Mouse (Mus musculus) heart, embryonic 16.5 days (tissue): ENCODE data around the gene Zfp219. TPM values are rescaled to one million over a fixed set of nuclear protein-coding genes. Genes with fewer than 3 reads are reported as not detected.

Experiments
- ATAC-seq: fragments of 200-750 bp; cut with Nextera tagmentation; replicated peaks from 2 replicates; pipeline ENCODE4 v1.8.0; 2017; ENCODE audit warnings: moderate number of reproducible peaks; ENCODE audit not compliant: insufficient read depth, low FRiP score; ENCODE audit errors: extremely low read depth
- H3K27ac ChIP-seq: fragments of 300-500 bp; sonication (generic); 2 replicates; pipeline ENCODE4 v1.5.1; 2014; ENCODE audit warnings: mild to moderate bottlenecking, low read length, control low read depth, moderate library complexity
- H3K27me3 ChIP-seq: fragments of 300-500 bp; sonication (generic); 2 replicates; pipeline ENCODE4 v1.6.1; 2014; ENCODE audit warnings: low read length, mixed read lengths; ENCODE audit not compliant: control insufficient read depth, insufficient read depth
- H3K36me3 ChIP-seq: fragments of 300-500 bp; sonication (generic); 2 replicates; pipeline ENCODE4 v1.6.1; 2014; ENCODE audit not compliant: control insufficient read depth, insufficient read depth
- H3K4me1 ChIP-seq: fragments of 300-500 bp; sonication (generic); 2 replicates; pipeline ENCODE4 v1.6.1; 2014; ENCODE audit warnings: low read length, mixed read lengths; ENCODE audit not compliant: control insufficient read depth, insufficient read depth
- H3K4me2 ChIP-seq: fragments of 300-500 bp; sonication (generic); 2 replicates; pipeline ENCODE4 v1.6.1; 2014; ENCODE audit warnings: low read depth, mild to moderate bottlenecking, control low read depth, low read length
- H3K4me3 ChIP-seq: fragments of 300-500 bp; sonication (generic); 2 replicates; pipeline ENCODE4 v1.5.1; 2014; ENCODE audit warnings: mild to moderate bottlenecking, control low read depth, low read length
- H3K9ac ChIP-seq: fragments of 300-500 bp; sonication (generic); 2 replicates; pipeline ENCODE4 v1.6.1; 2014; ENCODE audit warnings: low read length, control low read depth
- H3K9me3 ChIP-seq: fragments of 300-500 bp; sonication (generic); replicated peaks from 2 replicates; pipeline ENCODE4 v1.6.1; 2016; ENCODE audit warnings: low read length; ENCODE audit not compliant: control insufficient read depth
- WGBS: fragments of 180-500 bp; shearing (Covaris S2); extraction: QIAGEN DNeasy Blood & Tissue Kit; methylation state at CpG from one replicate; pipeline ENCODE4 v1.1.7; 2014; 5-methylcytosine and 5-hydroxymethylcytosine counted together
- polyA plus RNA-seq: library from polyadenylated mRNA; unstranded; fragments of >200 nt; fragmentation: Nextera tagmentation; extraction: Ambion mirVana; gene quantifications from 2 replicates; pipeline ENCODE4 v1.2.1, GENCODE M21; 2015

Gene Zfp219
- polyA plus RNA-seq, 1 experiment from 2014 or later = 19.7 TPM

DNA sequence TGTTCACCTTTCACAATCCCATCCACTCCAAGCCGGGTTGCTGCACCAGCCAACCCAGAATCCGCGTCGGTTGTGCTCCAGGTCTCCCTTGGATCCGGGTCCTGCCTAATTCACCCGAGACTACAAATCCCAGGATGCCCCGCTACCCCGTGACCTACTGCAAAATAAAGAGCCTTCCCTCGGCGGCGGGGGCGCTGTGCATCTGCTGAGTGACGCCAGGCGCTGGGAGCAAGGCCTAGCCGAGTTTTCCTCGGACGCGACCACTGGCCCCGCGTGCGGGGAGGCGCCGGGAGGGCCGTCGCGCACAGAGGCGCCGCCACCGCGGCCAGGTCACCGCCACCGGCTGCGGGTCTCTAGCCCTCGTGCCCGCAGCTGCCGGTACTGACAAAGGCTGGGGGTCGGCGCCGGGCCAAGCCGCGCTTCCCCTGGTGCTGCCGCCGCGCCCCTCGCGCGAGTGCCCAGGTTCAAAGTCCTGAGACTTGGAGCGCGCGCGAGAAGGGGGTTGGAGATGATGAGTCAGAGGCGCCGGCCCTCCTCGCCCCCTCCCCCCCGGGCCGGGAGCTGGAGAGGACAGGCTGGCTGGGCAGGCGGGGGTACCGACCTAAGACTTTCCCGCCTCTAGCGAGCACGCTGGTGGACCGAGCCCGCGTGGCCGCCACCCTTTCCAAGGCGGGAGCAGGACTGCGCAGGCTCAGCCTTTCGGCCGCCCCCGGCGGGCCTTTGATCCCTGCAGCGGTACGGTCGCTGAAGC, 768 bp downstream of the Zfp219 start:
- Histone ChIP-seq H3K4me2 (peak overlapping the region; percentile 68), H3K36me3 (no peaks in the 10 kb centered on the region), H3K27ac (peak overlapping the region; percentile 100), H3K4me3 (peak overlapping the region; percentile 77), H3K9ac (peak overlapping the region; percentile 92), H3K27me3 (no peaks in the 10 kb centered on the region), H3K4me1 (peaks cover 27% of the 10 kb centered on the region), H3K9me3 (no peaks in the 10 kb centered on the region)
- under 1% methylated on average over 72 of the region's 74 CpGs for WGBS
- ATAC-seq = peak; percentile 89

DNA sequence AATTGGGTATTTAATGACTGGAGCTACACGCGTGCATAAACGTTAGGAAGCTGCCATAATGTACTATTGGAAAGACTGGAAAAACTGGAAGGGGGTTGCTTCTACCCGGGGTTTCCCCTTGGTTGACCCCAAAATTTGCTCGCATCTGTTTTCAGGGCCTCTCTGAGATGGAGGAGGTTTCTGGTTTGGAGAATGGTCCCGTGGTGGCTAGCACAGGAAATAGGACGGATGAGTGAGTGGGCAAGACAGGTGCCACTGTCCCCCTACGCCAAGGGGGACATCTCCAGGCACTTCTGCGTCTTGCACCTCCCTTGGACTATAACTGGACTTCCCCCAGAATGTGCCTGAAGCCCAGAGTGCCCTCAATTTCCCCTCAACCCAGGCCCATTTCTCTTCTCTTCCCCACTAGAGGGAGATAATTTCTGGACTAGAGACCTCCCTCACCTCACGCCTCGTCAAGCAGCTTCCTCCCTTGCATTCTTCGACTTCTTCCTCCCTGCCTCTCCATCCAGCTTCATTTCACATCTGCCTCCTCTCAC, 1.4 kb downstream of the Zfp219 start:
- peaks cover 27% of the 10 kb centered on the region for H3K4me1 ChIP-seq
- H3K9me3 ChIP-seq = no peaks in the 10 kb centered on the region
- peak overlapping the region; percentile 92 for H3K9ac ChIP-seq
- peak overlapping the region; percentile 77 for H3K4me3 ChIP-seq
- peak overlapping the region; percentile 100 for H3K27ac ChIP-seq
- H3K4me2 ChIP-seq = peak overlapping the region; percentile 68
- no peaks in the 10 kb centered on the region for H3K36me3 ChIP-seq
- H3K27me3 ChIP-seq = no peaks in the 10 kb centered on the region
- 27% methylated on average over 12 of the region's 12 CpGs for WGBS
- ATAC-seq = peak; percentile 0; the same call in 1 of the 2 replicates

DNA sequence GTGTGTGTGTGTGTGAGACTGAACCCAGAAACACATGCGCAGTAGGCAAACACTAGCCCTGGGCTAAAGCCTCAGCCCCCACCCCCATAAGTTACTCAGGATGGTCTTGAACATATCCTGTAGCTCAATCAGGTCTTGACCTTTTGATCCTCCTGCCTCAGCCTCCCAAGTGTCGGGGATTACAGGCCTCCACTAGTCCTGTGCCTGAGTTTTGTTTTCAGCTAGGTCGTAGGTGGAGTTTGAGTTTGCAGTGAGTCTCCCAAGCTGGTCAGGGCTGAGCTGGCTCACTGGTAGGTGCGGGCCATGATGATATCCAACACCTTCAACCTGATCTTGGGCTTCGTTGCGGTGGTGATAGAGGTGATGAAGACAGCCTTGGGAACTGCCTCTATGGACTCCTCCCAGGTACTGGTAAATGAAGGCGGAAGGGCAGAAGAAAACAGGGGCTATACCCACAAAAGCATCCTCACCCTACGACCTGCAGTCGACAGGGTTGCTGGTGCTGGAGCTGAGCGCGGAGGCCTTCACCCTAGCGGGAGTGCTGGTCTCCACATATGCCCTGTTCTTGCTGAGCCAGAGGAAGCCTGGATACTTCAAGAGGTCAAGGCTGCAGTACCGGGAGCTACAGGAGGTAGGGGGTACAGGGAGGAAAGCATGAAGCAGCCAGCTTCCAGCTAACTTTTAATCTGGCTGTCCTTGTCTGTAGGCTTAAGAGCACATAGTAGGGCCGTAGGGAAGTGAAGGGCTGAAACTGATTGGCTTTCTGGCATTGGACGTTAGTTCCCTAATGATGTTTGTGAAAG, 2.1 kb downstream of the Zfp219 start:
- Histone ChIP-seq H3K9me3 (no peaks in the 10 kb centered on the region), H3K27ac (peak overlapping the region; percentile 100), H3K9ac (peak overlapping the region; percentile 92), H3K27me3 (no peaks in the 10 kb centered on the region), H3K4me3 (peak overlapping the region; percentile 77), H3K4me2 (peak overlapping the region; percentile 68), H3K36me3 (no peaks in the 10 kb centered on the region), H3K4me1 (peaks cover 28% of the 10 kb centered on the region)
- no peak for ATAC-seq
- 85% methylated on average over 15 of the region's 15 CpGs for WGBS

DNA sequence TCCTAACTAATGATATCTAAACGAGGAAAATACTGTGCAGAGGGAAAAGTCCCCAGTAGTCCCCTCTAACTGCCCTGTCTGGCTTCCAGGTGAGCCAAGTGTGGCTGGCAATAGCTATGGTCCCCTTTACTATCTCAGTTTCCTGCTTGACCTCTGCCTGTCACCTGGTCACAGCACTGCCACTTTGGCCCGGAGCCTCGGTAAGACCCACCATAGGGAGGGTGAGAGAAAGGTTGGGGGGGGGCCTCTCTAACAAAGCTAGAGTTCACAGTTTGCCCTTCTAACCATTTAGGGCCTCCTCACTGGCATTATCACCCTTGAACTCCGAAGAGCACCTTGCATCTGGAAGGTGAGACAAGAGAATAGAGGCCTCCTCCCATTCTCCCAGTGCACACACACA, 2.9 kb downstream of the Zfp219 start:
- H3K9me3 ChIP-seq = no peaks in the 10 kb centered on the region
- no peak for ATAC-seq
- no peak overlapping the region for H3K9ac ChIP-seq
- H3K27ac ChIP-seq = no peak overlapping the region
- peaks cover 28% of the 10 kb centered on the region for H3K4me1 ChIP-seq
- H3K4me3 ChIP-seq = no peak overlapping the region
- no peaks in the 10 kb centered on the region for H3K36me3 ChIP-seq
- no peaks in the 10 kb centered on the region for H3K27me3 ChIP-seq
- 69% methylated on average over 4 of the region's 4 CpGs for WGBS
- no peak overlapping the region for H3K4me2 ChIP-seq

DNA sequence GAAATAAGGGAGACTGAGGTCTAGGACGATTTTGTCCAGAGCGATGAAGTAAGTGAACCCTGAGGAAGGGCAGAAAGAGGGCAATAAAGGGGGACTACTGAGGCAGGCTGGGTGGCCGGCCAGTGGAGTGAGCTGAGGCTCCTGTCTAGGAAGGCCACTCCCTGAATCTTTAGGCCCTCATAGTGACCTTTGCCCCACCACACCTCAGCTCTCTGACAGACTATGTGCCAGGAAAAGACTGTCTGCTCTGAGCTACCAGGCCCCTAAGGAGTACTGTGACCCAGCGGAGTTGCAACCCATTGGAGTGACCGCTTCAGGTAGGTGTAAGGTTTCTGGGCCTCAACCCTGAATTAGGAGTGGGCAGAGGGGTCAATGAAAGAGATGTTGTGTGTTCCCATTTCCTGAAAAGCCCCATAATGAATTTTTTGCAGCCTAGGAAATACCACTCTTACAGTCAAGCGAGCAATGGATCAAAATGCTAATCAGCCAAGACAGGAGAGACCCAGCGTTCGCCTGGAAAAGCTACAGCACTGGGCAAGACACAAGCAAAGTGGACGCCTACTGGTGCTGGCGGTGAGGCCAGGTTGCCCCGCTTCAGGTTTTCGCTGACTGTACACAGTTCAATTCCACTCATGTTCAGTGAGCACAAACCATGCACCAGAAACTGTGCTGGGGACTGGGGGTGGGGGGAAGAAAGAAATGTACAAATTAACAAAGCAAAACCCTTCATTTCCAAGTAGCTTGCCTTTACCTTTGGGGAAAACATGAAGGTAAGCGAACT, 3.7 kb downstream of the Zfp219 start:
- no peak overlapping the region for H3K27ac ChIP-seq
- WGBS = 85% methylated on average over 13 of the region's 13 CpGs

DNA sequence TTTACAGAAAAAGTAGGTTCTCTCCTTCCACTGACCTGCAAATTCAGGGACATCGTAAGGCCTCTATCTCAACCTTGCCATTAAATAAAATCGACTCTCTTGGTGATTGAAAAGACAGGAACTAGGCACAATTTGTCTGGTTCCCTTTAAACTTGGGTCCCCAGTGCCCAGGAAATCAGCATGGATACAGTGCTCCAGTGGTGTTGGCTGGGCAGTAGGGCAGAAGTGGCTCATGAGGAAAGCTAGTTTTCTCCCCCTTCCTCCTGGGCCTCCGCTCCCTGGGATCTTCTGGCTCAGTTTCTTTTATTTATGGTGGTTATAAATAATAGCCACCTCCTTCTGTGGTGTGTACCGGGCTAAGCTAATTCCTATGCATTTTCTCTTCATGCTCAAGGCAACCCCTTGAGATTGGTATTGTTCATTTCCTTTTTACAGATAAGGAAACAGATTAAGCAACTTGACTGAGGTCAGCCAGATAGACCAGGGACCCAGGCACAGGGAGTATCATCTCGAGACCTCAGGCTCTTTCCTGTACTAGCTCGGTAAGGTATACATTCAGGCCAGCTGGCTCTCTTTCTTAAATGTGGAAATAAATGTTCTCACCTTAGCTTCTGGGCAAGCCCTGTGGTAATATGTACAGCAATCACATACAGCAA, 5.0 kb downstream of the Zfp219 start, which contains the start of gene Tmem253:
TSS of gene Tmem253 (plus strand) at position 214 of the 656 bp plus-strand sequence.
- H3K4me2 ChIP-seq = peak within 1 kb of the TSS; percentile 74
- H3K4me1 ChIP-seq = peaks cover 41% of the 10 kb centered on the region
- H3K9me3 ChIP-seq = no peaks in the 10 kb centered on the region
- peak within 1 kb of the TSS; percentile 79 for H3K9ac ChIP-seq
- WGBS = 23% methylated on average over 6 of the region's 6 CpGs
- H3K4me3 ChIP-seq = peak within 1 kb of the TSS; percentile 70
- no peak for ATAC-seq
- no peaks in the 10 kb centered on the region for H3K36me3 ChIP-seq
- H3K27ac ChIP-seq = peak within 1 kb of the TSS; percentile 99
- no peaks in the 10 kb centered on the region for H3K27me3 ChIP-seq

More for the DNA sequence above, 3.7 kb downstream of the Zfp219 start:
- Histone ChIP-seq H3K27me3 (no peaks in the 10 kb centered on the region), H3K4me3 (no peak overlapping the region), H3K4me2 (no peak overlapping the region), H3K9me3 (no peaks in the 10 kb centered on the region), H3K9ac (no peak overlapping the region), H3K36me3 (no peaks in the 10 kb centered on the region), H3K4me1 (peaks cover 32% of the 10 kb centered on the region)
- no peak for ATAC-seq

DNA sequence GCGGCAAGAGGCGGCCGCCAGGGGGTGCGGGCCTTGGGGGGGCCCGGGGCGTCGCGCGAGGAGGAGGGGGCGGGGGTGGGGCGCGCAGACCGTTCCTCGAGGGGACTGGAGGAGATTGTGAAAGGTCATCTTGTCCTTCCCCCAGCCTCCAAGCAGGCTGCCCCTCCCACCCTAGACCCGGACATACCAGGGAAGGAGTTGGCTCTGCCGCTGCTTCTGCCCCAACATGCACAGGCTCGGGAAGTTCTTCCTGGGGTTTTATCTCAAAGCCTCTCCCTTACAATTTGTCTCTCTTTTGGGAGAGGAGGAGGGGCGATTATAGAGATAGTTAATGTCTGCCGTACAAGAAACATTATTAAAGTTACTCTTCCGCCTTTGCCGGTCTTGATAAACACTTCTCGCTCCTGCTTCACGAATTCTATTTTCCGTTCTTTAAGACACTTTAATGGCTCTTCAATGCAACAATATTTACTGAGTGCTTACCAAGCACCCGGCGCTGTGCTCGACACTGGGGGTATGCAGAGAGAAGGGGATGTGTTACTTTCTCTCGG, 5.7 kb downstream of the Zfp219 start:
- H3K27me3 ChIP-seq = no peaks in the 10 kb centered on the region
- H3K9ac ChIP-seq = peak overlapping the region; percentile 79
- peaks cover 48% of the 10 kb centered on the region for H3K4me1 ChIP-seq
- H3K36me3 ChIP-seq = no peaks in the 10 kb centered on the region
- no peaks in the 10 kb centered on the region for H3K9me3 ChIP-seq
- peak; percentile 56 for ATAC-seq
- H3K4me3 ChIP-seq = peak overlapping the region; percentile 70
- peak overlapping the region; percentile 99 for H3K27ac ChIP-seq
- peak overlapping the region; percentile 74 for H3K4me2 ChIP-seq
- 2% methylated on average over 26 of the region's 28 CpGs for WGBS

DNA sequence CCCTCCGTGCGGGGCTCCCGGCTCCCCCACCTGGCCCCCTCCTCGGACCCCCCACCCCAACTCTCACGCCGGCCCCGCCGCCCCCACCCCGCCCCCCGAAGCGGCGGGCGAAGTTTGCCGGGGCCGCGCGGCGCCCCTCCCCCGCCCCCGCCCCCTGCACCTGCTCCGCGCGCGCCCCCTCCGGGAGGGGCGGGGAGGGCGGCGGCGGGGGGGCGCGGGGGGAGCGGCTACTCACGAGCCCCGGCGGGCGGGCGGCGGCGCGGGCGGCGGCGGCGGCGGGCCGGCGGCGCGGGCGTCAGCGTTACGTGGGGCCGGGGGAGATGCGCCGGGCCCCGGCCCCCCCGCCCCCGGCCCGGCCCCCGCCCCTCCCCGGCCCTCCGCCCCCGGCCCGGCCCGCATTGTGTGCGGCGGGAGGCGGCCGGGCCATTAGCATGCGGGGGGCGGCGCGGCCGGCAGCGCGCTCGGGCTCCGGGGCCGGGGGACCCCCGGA, 6.2 kb downstream of the Zfp219 start:
- peak overlapping the region; percentile 74 for H3K4me2 ChIP-seq
- H3K27ac ChIP-seq = peak overlapping the region; percentile 99
- WGBS = 3% methylated on average over 14 of the region's 80 CpGs
- peak overlapping the region; percentile 70 for H3K4me3 ChIP-seq
- no peaks in the 10 kb centered on the region for H3K27me3 ChIP-seq
- no peaks in the 10 kb centered on the region for H3K9me3 ChIP-seq
- 0 out of 2 replicates have a peak, but pooled peaks cover 4% of the 10 kb centered on the region for H3K36me3 ChIP-seq
- peak; percentile 45 for ATAC-seq
- H3K9ac ChIP-seq = peak overlapping the region; percentile 79
- peaks cover 49% of the 10 kb centered on the region for H3K4me1 ChIP-seq
